Mouse (Mus musculus) forebrain, embryonic 11.5 days (tissue): ENCODE measurements at regions not wholly inside any gene's neighbourhood (a gene's known extent, or its start where the extent isn't known, plus 50 kb on each side); places are given as distances from the start of the nearest gene placed in this dataset.

Experiments used
- ATAC-seq: fragments of 200-750 bp; cut with Nextera tagmentation; replicated peaks from 2 replicates; pipeline ENCODE4 v1.8.0; 2017; ENCODE audit warnings: moderate TSS enrichment; ENCODE audit not compliant: low FRiP score
- DNase-seq: peaks from one replicate; pipeline ENCODE4 v3.0.0-alpha.2; 2017; ENCODE audit warnings: low spot score
- H3K27ac ChIP-seq: fragments of 300-500 bp; sonication (generic); 2 replicates; pipeline ENCODE4 v1.5.1; 2014; ENCODE audit warnings: low read depth, low read length
- H3K27me3 ChIP-seq: fragments of 300-500 bp; sonication (generic); 2 replicates; pipeline ENCODE4 v1.6.1; 2014; ENCODE audit warnings: mild to moderate bottlenecking, low read length, mixed read lengths; ENCODE audit not compliant: control insufficient read depth, insufficient read depth
- H3K36me3 ChIP-seq: fragments of 300-500 bp; sonication (generic); 2 replicates; pipeline ENCODE4 v1.6.1; 2014; ENCODE audit warnings: mild to moderate bottlenecking, low read length, moderate library complexity, mixed read lengths; ENCODE audit not compliant: control insufficient read depth, insufficient read depth
- H3K4me1 ChIP-seq: fragments of 300-500 bp; sonication (generic); replicated peaks from 2 replicates; pipeline ENCODE4 v1.6.1; 2014; ENCODE audit warnings: low read length, mixed read lengths; ENCODE audit not compliant: control insufficient read depth, insufficient read depth
- H3K4me2 ChIP-seq: fragments of 300-500 bp; sonication (generic); 2 replicates; pipeline ENCODE4 v1.6.1; 2014; ENCODE audit warnings: low read depth, mild to moderate bottlenecking, low read length, moderate library complexity, mixed read lengths; ENCODE audit not compliant: severe bottlenecking
- H3K4me3 ChIP-seq: fragments of 300-500 bp; sonication (generic); 2 replicates; pipeline ENCODE4 v1.5.1; 2014; ENCODE audit warnings: low read depth, low read length
- H3K9ac ChIP-seq: fragments of 300-500 bp; sonication (generic); 2 replicates; pipeline ENCODE4 v1.6.1; 2014; ENCODE audit warnings: low read length
- H3K9me3 ChIP-seq: fragments of 300-500 bp; sonication (generic); 2 replicates; pipeline ENCODE4 v1.6.1; 2016; ENCODE audit warnings: low read length, mixed read lengths; ENCODE audit not compliant: control insufficient read depth
- WGBS: fragments of 180-500 bp; shearing (Covaris S2); extraction: QIAGEN DNeasy Blood & Tissue Kit; methylation state at CpG from one replicate; pipeline ENCODE4 v1.1.7; 2014; 5-methylcytosine and 5-hydroxymethylcytosine counted together

- Histone ChIP-seq H3K4me1 (no peaks in the 10 kb centered on the region), H3K27me3 (no peaks in the 10 kb centered on the region), H3K9me3 (no peaks in the 10 kb centered on the region), H3K9ac (no peak overlapping the region), H3K27ac (no peak overlapping the region), H3K4me2 (no peak overlapping the region), H3K4me3 (no peak overlapping the region), H3K36me3 (no peaks in the 10 kb centered on the region)
- ATAC-seq (no peak), DNase-seq (no peak)
- 64% methylated on average over 4 of the region's 4 CpGs for WGBS
These were observed 76.1 kb upstream of the Myo10 start for GRCm38 (mm10) chr15:25546185-25546584.

GRCm38 (mm10) chr15:25550269-25551054 is 71.9 kb upstream of the Myo10 start:
- 88% methylated on average over 8 of the region's 8 CpGs for WGBS
- no peak overlapping the region for H3K9ac ChIP-seq
- no peaks in the 10 kb centered on the region for H3K9me3 ChIP-seq
- H3K4me3 ChIP-seq = no peak overlapping the region
- no peak for ATAC-seq
- no peak for DNase-seq
- no peak overlapping the region for H3K27ac ChIP-seq
- H3K36me3 ChIP-seq = no peaks in the 10 kb centered on the region
- no peaks in the 10 kb centered on the region for H3K27me3 ChIP-seq
- no peaks in the 10 kb centered on the region for H3K4me1 ChIP-seq
- no peak overlapping the region for H3K4me2 ChIP-seq

DNA sequence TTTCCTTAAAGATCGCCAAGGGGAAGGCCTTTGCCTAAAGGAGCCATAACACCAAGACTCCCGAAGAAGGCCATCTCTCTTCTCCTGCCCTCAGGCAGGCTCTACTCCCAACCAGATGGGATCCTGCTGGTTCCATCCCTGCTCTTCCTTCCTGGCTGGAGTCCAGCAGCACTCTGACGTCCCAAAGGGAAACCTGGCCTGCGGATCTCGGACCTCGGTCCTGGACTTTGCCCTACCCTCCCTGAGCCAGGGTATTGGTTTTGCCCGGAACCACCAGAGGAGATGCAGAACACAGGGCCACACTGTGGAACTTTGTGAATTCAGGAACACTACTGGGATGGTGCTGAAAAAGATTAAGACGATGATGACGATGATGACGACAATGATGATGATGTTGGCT is 67.4 kb upstream of the Myo10 start:
- Histone ChIP-seq H3K4me3 (no peak overlapping the region), H3K9ac (no peak overlapping the region), H3K36me3 (no peaks in the 10 kb centered on the region), H3K4me1 (no peaks in the 10 kb centered on the region), H3K4me2 (no peak overlapping the region), H3K27me3 (no peaks in the 10 kb centered on the region), H3K27ac (no peak overlapping the region), H3K9me3 (no peaks in the 10 kb centered on the region)
- no peak for DNase-seq
- 90% methylated on average over 10 of the region's 10 CpGs for WGBS
- ATAC-seq = no peak

GRCm38 (mm10) chr15:25555852-25556251 is 66.5 kb upstream of the Myo10 start:
- no peak for ATAC-seq
- H3K4me3 ChIP-seq = no peak overlapping the region
- WGBS = 28% methylated on average over 2 of the region's 2 CpGs
- no peak for DNase-seq
- no peak overlapping the region for H3K4me2 ChIP-seq
- no peaks in the 10 kb centered on the region for H3K9me3 ChIP-seq
- no peak overlapping the region for H3K27ac ChIP-seq
- H3K27me3 ChIP-seq = no peaks in the 10 kb centered on the region
- H3K9ac ChIP-seq = no peak overlapping the region
- no peaks in the 10 kb centered on the region for H3K36me3 ChIP-seq
- no peaks in the 10 kb centered on the region for H3K4me1 ChIP-seq

GRCm38 (mm10) chr15:25557566-25557965 is 64.8 kb upstream of the Myo10 start:
- Histone ChIP-seq H3K4me2 (no peak overlapping the region), H3K9ac (no peak overlapping the region), H3K27ac (no peak overlapping the region), H3K36me3 (no peaks in the 10 kb centered on the region), H3K4me1 (no peaks in the 10 kb centered on the region), H3K4me3 (no peak overlapping the region), H3K9me3 (no peaks in the 10 kb centered on the region), H3K27me3 (no peaks in the 10 kb centered on the region)
- WGBS = 92% methylated on average over 8 of the region's 8 CpGs
- no peak for DNase-seq
- ATAC-seq = no peak

- Histone ChIP-seq H3K27ac (no peak overlapping the region), H3K9ac (no peak overlapping the region), H3K9me3 (no peaks in the 10 kb centered on the region), H3K36me3 (no peaks in the 10 kb centered on the region), H3K4me2 (no peak overlapping the region), H3K27me3 (no peaks in the 10 kb centered on the region), H3K4me3 (no peak overlapping the region), H3K4me1 (no peaks in the 10 kb centered on the region)
- ATAC-seq = no peak
- no peak for DNase-seq
- WGBS = 85% methylated on average over 7 of the region's 7 CpGs
These were observed 64.1 kb upstream of the Myo10 start for GRCm38 (mm10) chr15:25558240-25558639.

GRCm38 (mm10) chr15:25563641-25564040 is 58.7 kb upstream of the Myo10 start:
- Histone ChIP-seq H3K36me3 (no peaks in the 10 kb centered on the region), H3K27me3 (no peaks in the 10 kb centered on the region), H3K4me2 (no peak overlapping the region), H3K27ac (no peak overlapping the region), H3K4me1 (no peaks in the 10 kb centered on the region), H3K9me3 (no peaks in the 10 kb centered on the region), H3K9ac (no peak overlapping the region), H3K4me3 (no peak overlapping the region)
- ATAC-seq (no peak), DNase-seq (no peak)
- 90% methylated on average over 7 of the region's 7 CpGs for WGBS

GRCm38 (mm10) chr15:25572495-25572894 is 49.8 kb upstream of the Myo10 start:
- Histone ChIP-seq H3K36me3 (no peaks in the 10 kb centered on the region), H3K27ac (no peak overlapping the region), H3K4me3 (no peak overlapping the region), H3K9ac (no peak overlapping the region), H3K4me2 (no peak overlapping the region), H3K27me3 (no peaks in the 10 kb centered on the region), H3K9me3 (no peaks in the 10 kb centered on the region), H3K4me1 (no peaks in the 10 kb centered on the region)
- no peak for DNase-seq
- WGBS = 75% methylated on average over 6 of the region's 6 CpGs
- ATAC-seq = no peak
